Mouse (Mus musculus) CD4-positive helper T cell, adult 2 months (primary cell): ENCODE data around the gene Tssk2.
A peak's percentile ranks its signal among the peaks of the same experiment; 100 is the strongest.

Experiments
- DNase-seq: peaks from one replicate; pipeline ENCODE4 v3.0.0-alpha.2; 2012; ENCODE audit warnings: low read depth, missing footprints, low spot score

Gene Tssk2

GRCm38 (mm10) chr16:17898462-17898861 lies at the start of gene Tssk2, which contains the start of gene Dgcr2:
Gene Tssk2 (plus strand): TSS chr16:17898637.
Gene Dgcr2 (minus strand): TSS chr16:17898562.
- no peak for DNase-seq

DNA sequence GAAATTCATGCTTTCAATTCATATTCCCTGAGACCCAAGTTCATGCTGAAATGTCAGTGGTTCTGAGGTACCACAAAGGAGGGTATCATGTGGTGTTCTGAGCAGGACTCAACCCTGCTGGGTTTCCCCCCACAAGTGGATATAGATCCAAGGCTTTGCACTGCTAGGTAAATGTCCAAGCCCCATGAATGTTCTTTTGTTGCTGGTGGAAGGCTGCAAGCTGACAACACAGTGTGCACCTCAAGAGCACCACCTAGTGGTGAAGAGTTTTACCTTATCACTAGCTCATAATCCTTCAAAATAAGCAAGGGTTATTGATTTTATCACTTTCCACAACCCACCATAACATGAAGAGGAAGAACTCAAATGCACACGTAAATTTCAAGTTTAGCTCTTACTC lies 49.5 kb upstream of the Tssk2 start:
- peak; percentile 50 for DNase-seq

GRCm38 (mm10) chr16:17849486-17849885 lies 49.0 kb upstream of the Tssk2 start:
- DNase-seq: no peak

GRCm38 (mm10) chr16:17851331-17851730 lies 47.1 kb upstream of the Tssk2 start:
- no peak for DNase-seq

DNA sequence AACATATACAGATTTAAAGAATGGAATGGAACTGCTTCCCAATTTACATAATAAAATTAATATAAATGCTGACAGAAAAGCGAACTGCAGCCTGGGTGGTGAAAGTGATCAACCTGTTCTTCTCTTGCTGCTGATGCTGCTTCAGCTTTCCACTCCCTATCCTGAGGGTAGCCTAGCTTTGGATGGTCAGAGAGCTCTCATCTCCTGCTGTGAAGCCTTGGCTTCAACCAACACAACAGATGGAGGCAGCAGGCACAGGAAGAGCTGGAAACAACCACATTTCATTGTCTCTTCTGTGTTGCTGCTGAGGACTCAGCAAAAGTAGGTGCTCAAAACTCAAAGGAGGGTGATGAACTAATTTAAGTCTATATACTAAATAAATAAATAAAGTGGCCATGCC lies 46.6 kb upstream of the Tssk2 start:
- no peak for DNase-seq

DNA sequence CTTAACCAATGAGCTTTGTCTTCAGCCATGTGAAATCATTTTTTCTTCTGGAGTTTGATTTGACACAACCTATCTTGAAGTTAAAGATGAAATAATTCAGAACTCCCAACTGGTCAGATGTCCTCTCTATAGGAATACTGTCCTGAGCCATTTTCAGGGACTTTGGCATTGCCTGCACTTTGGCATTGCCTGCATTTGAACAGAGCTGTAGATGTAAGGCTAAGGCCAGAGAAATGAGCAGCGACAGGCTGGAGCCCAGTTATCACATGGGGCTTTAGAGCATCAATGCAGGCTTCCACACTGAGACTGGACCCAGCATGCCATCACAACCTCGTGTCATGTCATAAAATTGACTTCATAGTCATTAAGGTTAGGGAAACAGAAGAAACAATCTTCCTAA lies 45.2 kb upstream of the Tssk2 start:
- no peak for DNase-seq

DNA sequence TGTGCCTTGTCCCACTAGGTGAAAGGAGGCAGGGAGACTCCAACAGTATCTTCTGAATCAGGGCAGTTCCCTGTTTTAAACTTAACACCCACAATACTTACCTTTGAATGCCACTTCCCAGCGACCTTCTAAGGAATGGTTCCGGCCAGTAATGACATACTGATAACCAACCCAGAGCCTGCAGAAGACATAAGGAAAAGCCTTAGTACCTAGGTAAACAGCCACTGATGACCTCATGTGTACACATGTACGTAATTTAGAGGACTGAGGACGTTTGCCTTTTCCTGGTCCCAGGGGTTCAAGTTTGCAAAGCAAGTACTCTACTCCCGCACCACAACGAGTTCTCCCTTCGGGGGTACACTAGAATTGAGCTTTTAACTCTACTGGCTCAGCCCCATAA lies 41.3 kb upstream of the Tssk2 start:
- no peak for DNase-seq

GRCm38 (mm10) chr16:17858592-17858991 lies 39.8 kb upstream of the Tssk2 start:
- peak; percentile 35 for DNase-seq

GRCm38 (mm10) chr16:17865293-17865692 lies 33.1 kb upstream of the Tssk2 start:
- no peak for DNase-seq

DNA sequence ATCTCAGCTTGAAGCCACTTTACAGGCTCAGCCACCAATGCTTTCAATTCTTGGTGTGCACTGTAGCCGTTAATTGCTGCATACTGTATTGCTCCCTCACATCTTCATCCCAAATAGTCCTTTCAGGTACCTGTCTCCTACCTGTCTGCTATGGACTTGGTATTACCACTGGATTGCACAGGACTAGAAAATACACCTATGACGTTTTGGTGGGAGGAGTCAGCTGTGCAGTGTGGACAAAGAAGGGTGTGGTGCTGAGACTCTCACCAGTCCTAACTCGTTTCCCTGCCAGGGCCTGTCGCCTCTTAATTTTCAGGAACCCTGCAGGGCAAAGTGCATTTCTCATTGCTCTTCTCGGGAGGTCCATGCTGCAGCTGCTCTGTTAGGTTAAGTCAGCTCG lies 32.7 kb upstream of the Tssk2 start:
- DNase-seq: no peak

GRCm38 (mm10) chr16:17871248-17871647 lies 27.2 kb upstream of the Tssk2 start:
- DNase-seq: no peak

DNA sequence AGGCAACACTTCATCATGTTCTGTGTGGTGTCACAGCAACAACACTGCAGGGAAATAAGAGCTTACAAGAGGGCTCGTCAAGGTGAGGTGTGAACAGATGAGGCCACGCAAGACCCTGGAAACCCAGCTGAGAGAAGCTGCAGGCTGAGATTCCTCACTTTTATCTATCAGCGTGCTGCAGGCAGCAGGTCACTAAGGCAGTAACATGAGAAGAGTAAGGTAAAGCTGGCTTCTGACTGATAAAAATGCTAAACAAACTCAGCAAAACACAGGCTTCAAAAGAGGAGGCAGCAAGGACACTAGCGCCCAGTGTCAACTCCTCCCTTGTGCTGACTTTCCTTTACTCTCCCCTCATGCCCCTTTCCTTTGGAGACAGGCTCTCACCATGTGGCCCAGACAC lies 25.4 kb upstream of the Tssk2 start:
- DNase-seq: no peak

- DNase-seq: no peak
Measured at GRCm38 (mm10) chr16:17875174-17875573, 23.3 kb upstream of the Tssk2 start.

GRCm38 (mm10) chr16:17876096-17876495 lies 22.3 kb upstream of the Tssk2 start:
- DNase-seq: no peak

DNA sequence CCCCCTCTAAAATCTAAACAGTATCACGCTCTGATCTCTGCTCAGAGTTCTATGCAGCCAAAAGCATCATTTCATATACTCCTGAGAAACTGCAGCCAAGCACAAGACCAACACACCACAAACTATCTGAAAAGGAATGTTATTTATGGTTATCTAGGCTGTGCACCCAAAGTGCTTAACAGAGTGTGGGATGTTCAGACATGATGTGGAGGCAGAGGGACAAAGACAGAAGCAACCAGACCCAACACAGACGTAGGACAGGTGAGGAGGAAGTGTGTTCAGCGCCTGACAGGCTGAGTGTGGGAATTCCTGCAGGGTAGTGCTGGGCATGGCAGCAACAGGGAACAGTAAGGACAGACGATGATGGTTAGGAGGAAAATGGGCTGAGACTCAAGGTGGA lies 18.9 kb upstream of the Tssk2 start:
- DNase-seq: no peak

GRCm38 (mm10) chr16:17882196-17882595 lies 16.2 kb upstream of the Tssk2 start:
- DNase-seq: no peak

GRCm38 (mm10) chr16:17884116-17884515 lies 14.3 kb upstream of the Tssk2 start:
- no peak for DNase-seq

GRCm38 (mm10) chr16:17889689-17890341 lies 8.6 kb upstream of the Tssk2 start:
- no peak for DNase-seq

DNA sequence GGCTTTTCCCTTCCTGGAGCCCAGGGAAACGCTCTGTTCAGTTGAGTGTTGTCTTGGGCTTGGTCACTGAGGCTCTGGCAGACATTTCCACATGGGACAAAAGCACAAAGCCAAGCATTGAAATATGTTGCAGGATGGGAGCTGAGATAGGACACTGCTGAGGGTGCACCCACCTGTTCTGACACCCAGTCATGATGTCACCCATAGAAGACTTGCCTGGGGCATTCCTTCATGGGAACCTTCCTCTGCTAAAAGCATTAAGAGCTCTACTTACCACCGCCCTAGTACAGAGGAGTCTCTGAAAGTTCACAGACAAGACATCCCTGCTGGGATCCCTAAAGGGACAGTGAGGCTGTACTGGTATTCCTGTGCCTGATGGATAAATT lies 8.1 kb upstream of the Tssk2 start:
- DNase-seq: no peak

DNA sequence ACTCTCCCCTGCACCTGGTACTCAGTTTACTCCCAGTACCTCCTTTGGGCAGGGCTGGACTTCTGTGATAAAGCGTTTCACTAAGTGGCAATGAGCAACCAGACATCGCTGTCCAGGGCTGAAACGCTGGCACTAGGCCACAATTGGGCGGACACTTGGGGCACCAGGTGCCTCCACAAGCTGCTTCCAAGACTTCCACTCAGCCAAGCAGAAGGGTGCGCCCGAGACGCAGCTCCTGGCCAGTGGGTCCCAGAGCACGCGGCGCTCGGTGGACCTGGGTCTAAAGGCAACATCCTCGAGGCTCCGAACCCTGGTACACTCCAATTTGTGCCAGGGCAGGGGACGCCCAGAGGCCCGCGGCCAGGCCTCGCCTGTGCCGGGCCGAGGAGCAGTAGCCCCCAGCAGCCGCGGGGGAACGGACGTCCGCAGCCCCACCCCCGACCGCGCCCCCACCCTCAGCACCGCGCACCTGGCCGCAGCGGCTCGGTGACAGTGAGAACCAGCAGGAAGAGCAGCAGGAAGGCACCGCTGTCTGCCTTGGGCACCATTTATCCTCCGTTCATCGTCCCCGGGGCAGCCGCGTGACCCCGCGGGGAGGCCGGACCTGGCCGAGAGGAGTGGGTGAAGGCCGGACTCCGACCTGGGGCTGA lies 7.4 kb upstream of the Tssk2 start:
- no peak for DNase-seq

- DNase-seq: peak; percentile 96
Measured at GRCm38 (mm10) chr16:17891567-17891959, 6.9 kb upstream of the Tssk2 start, which contains the start of gene Gm20518. Gene Gm20518 (minus strand): TSS chr16:17891671.

GRCm38 (mm10) chr16:17892606-17893005 lies 5.8 kb upstream of the Tssk2 start:
- DNase-seq: no peak

DNA sequence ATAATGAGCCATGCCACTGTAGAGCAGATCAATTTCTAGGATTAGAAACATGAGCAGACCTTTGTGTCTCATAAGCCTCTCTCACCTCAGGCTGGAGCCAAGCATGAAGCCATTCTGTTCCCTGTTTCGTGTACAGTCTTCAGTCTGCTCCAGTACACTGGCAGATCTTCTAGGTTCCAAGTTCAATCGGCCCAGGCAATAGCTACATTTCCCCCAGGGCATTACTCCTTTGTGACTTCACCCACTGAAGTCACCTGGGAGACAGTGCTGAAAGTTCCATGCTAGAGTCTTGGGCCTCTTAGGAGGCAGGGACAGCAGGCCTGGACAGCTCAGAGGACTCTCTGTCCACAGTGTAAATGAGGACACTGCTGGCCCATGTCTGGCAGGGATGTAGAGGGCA lies 4.5 kb upstream of the Tssk2 start, which contains the start of gene Tssk1:
Tssk1 (plus strand) TSS at position 301 of the 400 bp plus-strand sequence.
- no peak for DNase-seq
